Mouse (Mus musculus): ENCODE measurements around the gene Thada.
"Not testable (repeated sequence)": the region's sequence is repeated elsewhere in the genome, so short reads cannot be mapped to it uniquely, and the experiment has no call there.

Thada gene

GRCm38 (mm10) chr17:84239679-84240292 lies 226.2 kb downstream of the Thada start:
- POLR2A ChIA-PET: no interaction called here
- CTCF ChIA-PET: interaction anchor here in 2 of 4 experiments (0.5 to 0.6 kb wide), 2 partner anchors 44 to 116 kb away, joined by 3 to 5 read pairs; no protein-coding TSS in a partner anchor

- ChIA-PET POLR2A (interaction anchor here in 1 of 4 experiments (1.5 kb wide), 1 partner anchor 10 kb away, joined by 4 read pairs; no protein-coding TSS in a partner anchor), CTCF (interaction anchor here in 2 of 4 experiments (0.7 to 1.4 kb wide), 2 partner anchors 124 to 269 kb away, joined by 3 read pairs; no protein-coding TSS in a partner anchor)
These were observed 227.8 kb downstream of the Thada start for GRCm38 (mm10) chr17:84238174-84238573.

- ChIA-PET CTCF (interaction anchor here in 3 of 4 experiments (0.6 to 1.4 kb wide), 3 partner anchors 10 to 364 kb away, joined by 3 read pairs; no protein-coding TSS in a partner anchor), POLR2A (interaction anchor here in 1 of 4 experiments (1.5 kb wide), 1 partner anchor 8 kb away, joined by 4 read pairs; no protein-coding TSS in a partner anchor)
These were observed 229.0 kb downstream of the Thada start for GRCm38 (mm10) chr17:84236781-84237557.

- ChIA-PET CTCF (no interaction called here), POLR2A (interaction anchor here in 1 of 4 experiments (1.2 kb wide), 1 partner anchor 42 kb away, joined by 3 read pairs; no protein-coding TSS in a partner anchor)
These were observed 230.5 kb downstream of the Thada start for GRCm38 (mm10) chr17:84235399-84235928.

- CTCF ChIA-PET: not testable (repeated sequence)
These were observed 231.2 kb downstream of the Thada start for GRCm38 (mm10) chr17:84234785-84235184.

GRCm38 (mm10) chr17:84233758-84234157 lies 232.2 kb downstream of the Thada start:
- ChIA-PET CTCF (interaction anchor here in 1 of 4 experiments (0.6 kb wide), 1 partner anchor 321 kb away, joined by 5 read pairs; no protein-coding TSS in a partner anchor), POLR2A (interaction anchor here in 3 of 4 experiments (0.6 to 1.4 kb wide), 5 partner anchors 9 to 144 kb away, joined by 3 to 7 read pairs (median 3); no protein-coding TSS in a partner anchor)

More at GRCm38 (mm10) chr17:84234785-84235184, 231.2 kb downstream of the Thada start:
- POLR2A ChIA-PET: interaction anchor here in 1 of 4 experiments (1.2 to 1.4 kb wide), 2 partner anchors 9 to 41 kb away, joined by 3 to 7 read pairs; no protein-coding TSS in a partner anchor

GRCm38 (mm10) chr17:84231361-84231760 lies 234.6 kb downstream of the Thada start:
- ChIA-PET CTCF (no interaction called here), POLR2A (no interaction called here)

- ChIA-PET CTCF (interaction anchor here in 1 of 4 experiments (1.2 kb wide), 1 partner anchor 13 kb away, joined by 3 read pairs; no protein-coding TSS in a partner anchor), POLR2A (interaction anchor here in 1 of 4 experiments (0.8 to 1.6 kb wide), 2 partner anchors 10 to 17 kb away, joined by 4 read pairs; no protein-coding TSS in a partner anchor)
These were observed 237.8 kb downstream of the Thada start for GRCm38 (mm10) chr17:84228223-84228622.

GRCm38 (mm10) chr17:84226681-84227080 lies 239.3 kb downstream of the Thada start:
- ChIA-PET POLR2A (no interaction called here), CTCF (no interaction called here)

- ChIA-PET POLR2A (no interaction called here), CTCF (no interaction called here)
These were observed 239.8 kb downstream of the Thada start for GRCm38 (mm10) chr17:84226231-84226630.

GRCm38 (mm10) chr17:84224217-84224887 lies 241.7 kb downstream of the Thada start:
- ChIA-PET CTCF (no interaction called here), POLR2A (interaction anchor here in 2 of 4 experiments (0.5 to 0.9 kb wide), 2 partner anchors 9 to 195 kb away, joined by 3 to 7 read pairs; no protein-coding TSS in a partner anchor)

GRCm38 (mm10) chr17:84218841-84219240 lies 247.2 kb downstream of the Thada start:
- POLR2A ChIA-PET: interaction anchor here in 1 of 4 experiments (0.9 to 1.5 kb wide), 3 partner anchors 9 to 14 kb away, joined by 3 read pairs; no protein-coding TSS in a partner anchor
- CTCF ChIA-PET: not testable (repeated sequence)

GRCm38 (mm10) chr17:84217696-84218095 lies 248.3 kb downstream of the Thada start:
- ChIA-PET CTCF (no interaction called here), POLR2A (interaction anchor here in 1 of 4 experiments (0.8 to 1.0 kb wide), 2 partner anchors 15 to 195 kb away, joined by 3 read pairs; no protein-coding TSS in a partner anchor)

GRCm38 (mm10) chr17:84215264-84215960 lies 250.6 kb downstream of the Thada start:
- CTCF ChIA-PET: interaction anchor here in 1 of 4 experiments (0.7 kb wide), 1 partner anchor 470 kb away, joined by 3 read pairs; no protein-coding TSS in a partner anchor
- POLR2A ChIA-PET: interaction anchor here in 1 of 4 experiments (0.5 to 1.8 kb wide), 3 partner anchors 10 to 358 kb away, joined by 3 to 5 read pairs (median 3); no protein-coding TSS in a partner anchor

GRCm38 (mm10) chr17:84213464-84213863 lies 252.5 kb downstream of the Thada start:
- POLR2A ChIA-PET: no interaction called here
- CTCF ChIA-PET: interaction anchor here in 1 of 4 experiments (0.7 kb wide), 1 partner anchor 70 kb away, joined by 8 read pairs; no protein-coding TSS in a partner anchor

GRCm38 (mm10) chr17:84207611-84208010 lies 258.4 kb downstream of the Thada start:
- ChIA-PET POLR2A (interaction anchor here in 1 of 4 experiments (1.7 kb wide), 1 partner anchor 11 kb away, joined by 4 read pairs; no protein-coding TSS in a partner anchor), CTCF (no interaction called here)

- CTCF ChIA-PET: interaction anchor here in 1 of 4 experiments (0.6 kb wide), 1 partner anchor 10 kb away, joined by 5 read pairs; no protein-coding TSS in a partner anchor
- POLR2A ChIA-PET: interaction anchor here in 1 of 4 experiments (1.6 kb wide), 1 partner anchor 10 kb away, joined by 5 read pairs; no protein-coding TSS in a partner anchor
These were observed 259.8 kb downstream of the Thada start for GRCm38 (mm10) chr17:84206239-84206638.
